Mouse (Mus musculus) forebrain, embryonic 16.5 days (tissue): ENCODE data around the gene Gm10377. TPM values are rescaled to one million over a fixed set of nuclear protein-coding genes. Genes with fewer than 3 reads are reported as not detected.
"Not testable (repeated sequence)": the region's sequence is repeated elsewhere in the genome, so short reads cannot be mapped to it uniquely, and the experiment has no call there.

Experiments
- ATAC-seq: fragments of 200-750 bp; cut with Nextera tagmentation; 2 replicates; pipeline ENCODE4 v1.8.0; 2017; ENCODE audit warnings: mild to moderate bottlenecking, moderate library complexity
- H3K27ac ChIP-seq: fragments of 300-500 bp; sonication (generic); 2 replicates; pipeline ENCODE4 v1.5.1; 2014; ENCODE audit warnings: low read length, control low read depth
- H3K27me3 ChIP-seq: fragments of 300-500 bp; sonication (generic); replicated peaks from 2 replicates; pipeline ENCODE4 v1.6.1; 2014; ENCODE audit warnings: low read length; ENCODE audit not compliant: control insufficient read depth, insufficient read depth
- H3K36me3 ChIP-seq: fragments of 300-500 bp; sonication (generic); 2 replicates; pipeline ENCODE4 v1.6.1; 2014; ENCODE audit not compliant: control insufficient read depth, insufficient read depth
- H3K4me1 ChIP-seq: fragments of 300-500 bp; sonication (generic); replicated peaks from 2 replicates; pipeline ENCODE4 v1.6.1; 2014; ENCODE audit warnings: low read length; ENCODE audit not compliant: control insufficient read depth, insufficient read depth
- H3K4me2 ChIP-seq: fragments of 300-500 bp; sonication (generic); 2 replicates; pipeline ENCODE4 v1.6.1; 2014; ENCODE audit warnings: mild to moderate bottlenecking, low read length, control low read depth
- H3K4me3 ChIP-seq: fragments of 300-500 bp; sonication (generic); replicated peaks from 2 replicates; pipeline ENCODE4 v1.5.1; 2014; ENCODE audit warnings: mild to moderate bottlenecking, low read length, control low read depth
- H3K9ac ChIP-seq: fragments of 300-500 bp; sonication (generic); replicated peaks from 2 replicates; pipeline ENCODE4 v1.6.1; 2014; ENCODE audit warnings: low read depth, low read length, control low read depth
- H3K9me3 ChIP-seq: fragments of 300-500 bp; sonication (generic); 2 replicates; pipeline ENCODE4 v1.6.1; 2016; ENCODE audit warnings: low read length; ENCODE audit not compliant: control insufficient read depth
- WGBS: fragments of 180-500 bp; shearing (Covaris S2); extraction: QIAGEN DNeasy Blood & Tissue Kit; methylation state at CpG from one replicate; pipeline ENCODE4 v1.1.7; 2014; 5-methylcytosine and 5-hydroxymethylcytosine counted together
- polyA plus RNA-seq: library from polyadenylated mRNA; unstranded; fragments of >200 nt; fragmentation: Nextera tagmentation; extraction: Ambion mirVana; gene quantifications from 2 replicates; pipeline ENCODE4 v1.2.1, GENCODE M21; 2015

Gene Gm10377
- not detected in 2 replicates for polyA plus RNA-seq

- H3K9ac ChIP-seq, H3K4me3 ChIP-seq, ATAC-seq, H3K4me1 ChIP-seq, H3K36me3 ChIP-seq, H3K4me2 ChIP-seq, H3K27ac ChIP-seq, H3K9me3 ChIP-seq, H3K27me3 ChIP-seq: not testable (repeated sequence)
These were observed at the start of gene Gm10377 for GRCm38 (mm10) chr14:42797887-42798286. TSS of gene Gm10377 (minus strand) at chr14:42797987.

GRCm38 (mm10) chr14:42768721-42769120, 29.1 kb downstream of the Gm10377 start, which contains the start of gene Gm3015:
TSS of gene Gm3015 (minus strand) at chr14:42768821.
- not testable (repeated sequence) for H3K27ac ChIP-seq
- WGBS = no CpG with 5 or more reads among the region's 1 CpGs

More at GRCm38 (mm10) chr14:42768721-42769120, 29.1 kb downstream of the Gm10377 start, which contains the start of gene Gm3015:
- H3K4me3 ChIP-seq, H3K9me3 ChIP-seq, H3K9ac ChIP-seq, H3K36me3 ChIP-seq, H3K4me2 ChIP-seq, H3K27me3 ChIP-seq, ATAC-seq, H3K4me1 ChIP-seq: not testable (repeated sequence)

Other genes starting within 250 kb of the Gm10377 start
- not detected in 2 replicates for gene Gm17124, start 198.1 kb downstream of the Gm10377 start, polyA plus RNA-seq
- gene Gm3633, start 156.1 kb downstream of the Gm10377 start, polyA plus RNA-seq = not detected in 2 replicates
- gene Gm10378, start 142.0 kb downstream of the Gm10377 start, polyA plus RNA-seq = not detected in 2 replicates
- not detected in 2 replicates for gene Gm3015, start 29.2 kb downstream of the Gm10377 start, polyA plus RNA-seq
- not detected in 2 replicates for gene Gm21977, start 55.5 kb upstream of the Gm10377 start, polyA plus RNA-seq
- gene Gm8082, start 195.6 kb upstream of the Gm10377 start, polyA plus RNA-seq = not detected in 2 replicates
- not detected in 2 replicates for gene Gm10376, start 217.6 kb upstream of the Gm10377 start, polyA plus RNA-seq